Mouse (Mus musculus) neural tube, embryonic 10.5 days (tissue): ENCODE measurements around the gene Banp.

Experiments
- DNase-seq: peaks from one replicate; pipeline ENCODE4 v3.0.0-alpha.2; 2017; ENCODE audit warnings: low spot score; ENCODE audit errors: extremely low spot score

Banp gene

DNA sequence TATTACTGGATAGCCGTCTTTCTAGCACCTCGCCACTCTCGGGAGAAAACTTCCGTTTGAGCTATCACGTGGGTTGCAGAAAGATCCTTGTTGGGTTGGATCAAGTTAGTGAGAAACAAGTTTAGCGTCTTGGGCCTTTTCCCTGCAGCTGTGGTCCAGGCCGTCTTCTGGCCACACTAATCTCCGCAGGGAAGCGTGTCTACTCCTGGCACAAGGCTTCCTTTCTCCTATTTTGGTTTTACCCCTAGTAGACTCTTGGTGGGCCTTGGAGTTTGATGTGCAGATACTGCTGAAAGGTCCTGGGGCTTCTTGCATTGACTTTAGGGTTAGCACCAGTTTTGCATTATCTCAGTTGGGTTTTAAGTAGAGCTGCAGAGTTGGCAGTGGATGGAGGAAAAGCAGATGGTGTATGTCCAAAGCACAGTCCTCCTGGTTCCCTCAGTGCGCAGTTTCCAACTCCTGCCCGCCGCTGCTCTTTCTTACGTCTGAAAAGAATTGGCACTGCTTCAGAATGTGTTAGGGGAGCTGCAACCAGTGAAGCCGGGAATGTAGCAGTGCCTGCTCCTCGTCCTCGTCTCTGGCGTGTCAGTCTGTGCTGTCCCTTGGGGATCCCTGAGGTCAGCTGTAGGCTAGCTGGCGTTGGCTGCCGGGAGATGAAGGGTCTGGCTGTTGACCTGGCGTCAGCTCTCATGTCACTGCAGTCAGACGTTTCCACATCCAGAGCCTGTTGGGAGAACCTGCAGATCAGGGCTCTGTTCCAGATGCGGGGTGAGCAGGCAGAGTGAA, 68.7 kb downstream of the Banp start:
- DNase-seq = no peak

DNA sequence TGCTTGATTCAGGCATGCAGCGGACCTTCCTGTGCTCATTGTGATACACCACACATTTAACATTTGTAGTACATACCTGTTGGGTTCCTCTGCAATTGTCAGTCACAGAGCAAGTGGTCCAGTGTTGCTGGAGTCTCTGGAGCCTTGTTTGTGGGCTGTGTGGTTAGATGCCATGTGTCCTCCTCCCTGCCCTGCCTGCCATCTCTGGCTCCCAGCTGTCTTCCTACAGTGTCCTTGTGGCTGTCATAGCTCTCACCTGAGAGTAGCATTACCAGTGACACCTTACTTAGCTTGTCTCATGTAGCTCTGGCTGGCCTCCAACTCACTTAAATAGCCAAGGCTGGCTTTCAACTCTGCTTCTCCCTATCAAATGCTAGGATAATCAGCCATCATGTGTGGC, 69.6 kb downstream of the Banp start:
- DNase-seq = no peak

DNA sequence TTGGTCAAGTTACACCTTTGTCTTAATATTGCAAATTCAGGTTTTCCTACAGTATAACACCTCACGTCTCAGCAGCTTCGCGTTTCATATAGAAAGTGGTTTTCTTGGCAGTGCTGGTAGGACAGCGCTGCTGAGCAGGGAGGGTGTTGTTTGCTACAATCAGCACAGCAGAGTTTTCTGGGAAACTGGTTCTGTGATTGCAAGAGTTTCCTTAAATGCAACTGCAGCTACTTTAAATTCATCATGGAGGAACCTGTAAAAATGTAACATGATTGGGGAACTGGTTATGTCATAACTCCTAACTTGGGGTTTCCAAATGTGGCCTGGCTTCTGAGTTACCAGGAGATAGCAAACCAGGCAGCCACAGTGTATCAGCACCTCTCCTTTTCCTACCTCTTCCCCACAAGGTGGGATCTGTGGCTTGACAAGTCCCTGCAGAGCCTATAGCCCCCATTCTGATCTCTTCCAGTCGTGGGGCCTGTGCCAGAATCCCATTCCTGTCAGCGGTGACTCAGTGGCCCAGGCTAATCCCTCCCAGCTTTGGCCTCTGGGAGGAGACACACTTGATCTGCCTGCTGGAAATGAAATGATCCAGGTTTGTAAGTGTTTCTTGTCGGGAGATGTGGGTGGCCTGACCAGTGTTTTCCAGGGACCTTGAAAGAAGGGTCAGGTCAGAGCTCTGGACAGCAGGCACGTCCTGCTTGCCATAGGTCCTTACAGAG, 70.7 kb downstream of the Banp start:
- no peak for DNase-seq

DNA sequence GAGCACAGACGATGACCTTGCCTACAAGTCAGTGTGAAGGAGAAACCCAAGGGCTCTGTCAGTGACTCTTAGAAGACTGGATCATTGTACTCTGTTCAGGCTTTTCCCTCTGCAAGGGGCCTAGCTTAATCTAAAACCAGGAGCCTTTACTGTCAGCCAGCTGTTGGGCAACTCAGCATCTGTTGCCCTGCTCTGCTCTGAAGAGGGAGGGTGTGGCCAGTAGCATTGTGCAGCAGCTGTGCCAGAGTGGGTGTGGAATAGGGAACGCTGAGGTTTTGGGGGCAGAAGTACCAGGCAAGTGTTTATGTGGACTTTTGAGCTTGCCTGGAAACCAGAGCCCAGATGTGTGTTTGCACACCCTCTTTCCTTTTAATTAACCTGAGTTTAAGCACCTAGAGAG, 72.2 kb downstream of the Banp start:
- no peak for DNase-seq

DNA sequence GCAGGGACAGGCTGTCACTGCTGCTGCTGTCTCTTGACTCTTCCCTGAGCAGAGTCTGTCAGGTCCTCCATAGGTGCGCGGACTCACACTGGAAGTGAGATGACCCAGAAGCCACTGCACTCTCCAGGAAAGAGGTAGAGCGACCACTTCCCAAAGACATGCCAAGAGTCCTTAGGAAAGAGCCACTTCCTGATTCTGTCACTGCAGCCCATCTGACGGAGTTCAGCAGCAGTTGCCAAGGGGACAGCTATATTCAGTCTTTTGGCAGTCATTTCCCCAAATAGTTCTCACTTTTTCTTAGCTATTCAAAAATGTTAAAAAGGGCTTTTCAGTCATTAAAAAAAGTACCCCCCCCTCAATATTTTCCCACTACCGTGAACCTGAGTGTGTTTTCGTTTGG, 72.7 kb downstream of the Banp start:
- no peak for DNase-seq

DNA sequence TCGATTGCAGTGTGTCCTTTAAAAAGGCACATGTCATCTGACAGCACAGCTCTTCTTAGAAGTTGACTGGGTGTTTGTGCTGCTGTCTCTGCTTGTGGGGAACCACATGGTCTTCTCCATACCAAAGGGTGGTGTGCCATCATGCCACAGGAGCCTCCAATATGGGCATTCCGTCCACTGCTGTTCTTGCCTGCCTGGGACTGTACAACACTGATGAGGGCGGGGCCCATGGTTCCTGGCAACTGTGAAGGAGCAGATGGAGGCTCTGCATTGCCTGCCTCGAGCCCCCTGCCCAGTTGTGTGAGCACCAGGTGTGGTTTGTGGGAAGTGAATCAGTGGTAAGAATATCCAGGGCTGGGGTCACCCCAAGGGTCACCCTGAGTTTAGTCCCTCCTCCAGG, 73.2 kb downstream of the Banp start:
- no peak for DNase-seq

DNA sequence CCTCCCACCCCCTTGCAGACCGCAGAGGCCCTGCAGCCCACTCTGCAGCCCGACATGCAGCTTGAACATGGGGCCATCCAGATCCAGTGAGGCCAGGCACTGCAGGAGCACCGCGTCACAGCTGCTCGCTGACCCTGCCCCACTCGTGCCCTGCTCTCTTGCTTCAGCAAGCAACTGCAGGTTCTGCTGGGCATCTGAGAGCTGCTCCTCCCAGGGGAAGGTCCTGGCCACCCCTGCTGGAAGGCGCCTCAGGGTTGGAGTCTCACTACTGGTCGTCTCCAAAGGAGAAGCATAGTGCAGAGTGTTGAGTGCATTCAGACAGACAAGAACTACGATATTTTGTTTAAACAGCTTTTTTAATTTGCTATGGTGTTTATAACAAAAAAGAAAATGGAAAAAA, 76.0 kb downstream of the Banp start:
- no peak for DNase-seq

DNA sequence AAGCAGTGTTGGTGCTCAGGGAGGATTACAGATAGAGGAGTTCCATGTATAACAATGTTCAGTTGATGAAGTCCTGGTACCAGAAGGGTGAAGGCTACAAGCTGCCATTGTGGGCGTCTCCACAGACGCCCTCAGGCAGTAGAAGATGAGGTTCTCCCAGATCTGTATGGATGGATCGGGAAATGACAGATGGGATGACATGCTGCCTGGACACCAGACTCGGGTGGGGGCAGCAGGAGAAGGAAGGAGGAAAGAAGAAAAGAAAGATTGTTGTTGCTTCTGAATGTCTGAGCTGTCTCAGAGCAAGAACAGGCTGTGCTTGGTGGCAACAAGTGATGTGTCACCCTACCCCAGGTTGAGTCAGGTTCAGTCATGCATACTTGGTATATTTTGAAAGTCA, 78.6 kb downstream of the Banp start:
- no peak for DNase-seq

DNA sequence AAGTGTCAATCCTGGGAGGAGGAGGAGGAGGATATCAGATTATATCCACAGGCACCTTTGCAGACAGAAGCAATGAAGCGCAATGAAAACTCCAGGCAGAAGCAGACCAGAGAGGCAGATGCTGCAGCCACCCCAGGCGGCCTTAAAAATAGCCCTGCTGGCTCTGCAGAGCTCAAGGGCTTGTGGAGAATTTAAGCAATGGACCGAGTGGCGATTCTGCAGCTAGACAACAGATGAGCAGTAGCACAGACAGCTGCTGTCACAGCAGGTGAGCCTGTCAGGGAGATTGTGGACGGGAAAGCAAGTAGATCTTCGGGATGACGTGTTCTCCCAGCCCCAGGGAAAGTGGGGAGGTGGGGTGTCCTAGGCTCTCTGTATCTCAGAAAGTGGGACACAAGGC, 81.4 kb downstream of the Banp start:
- DNase-seq = no peak

DNA sequence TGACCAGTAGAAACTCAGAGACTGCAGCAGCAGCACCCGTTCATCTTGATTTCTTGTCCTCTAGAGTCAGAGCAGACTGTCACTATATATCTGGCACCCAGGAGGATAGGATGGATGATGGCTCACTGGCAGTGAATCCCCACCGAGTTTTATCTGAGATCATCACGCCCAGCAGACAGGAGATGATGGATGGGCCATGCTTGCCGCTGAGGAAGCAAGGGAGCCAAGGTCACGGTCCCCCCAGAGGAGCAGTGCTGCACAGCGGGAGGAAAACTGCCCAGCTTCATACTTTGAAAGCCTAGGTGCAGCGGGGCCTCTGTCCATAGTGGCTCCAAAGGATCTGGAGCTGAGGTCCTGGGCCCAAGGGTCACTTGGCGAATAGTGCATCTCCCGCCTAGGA, 83.2 kb downstream of the Banp start:
- peak; percentile 41 for DNase-seq

DNA sequence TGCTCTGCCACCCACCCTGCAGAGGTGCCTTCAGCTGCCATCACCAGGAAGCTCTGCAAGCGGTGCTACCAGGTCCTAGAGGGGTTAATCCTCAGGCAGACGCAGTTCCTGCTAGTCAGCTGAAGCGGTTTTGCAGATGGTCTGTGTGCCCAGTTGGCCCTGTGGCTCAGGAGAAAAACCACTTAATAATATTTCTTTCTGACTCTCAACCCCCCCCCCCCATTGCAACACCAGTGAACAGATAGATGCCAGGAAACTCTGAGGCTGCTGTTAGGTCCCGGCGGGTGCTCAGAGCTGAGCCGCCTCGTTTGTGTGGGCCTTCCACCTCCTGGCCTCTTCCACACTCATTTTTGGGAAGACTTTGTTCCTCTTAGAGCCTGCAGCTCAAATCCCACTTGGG, 86.0 kb downstream of the Banp start:
- no peak for DNase-seq

DNA sequence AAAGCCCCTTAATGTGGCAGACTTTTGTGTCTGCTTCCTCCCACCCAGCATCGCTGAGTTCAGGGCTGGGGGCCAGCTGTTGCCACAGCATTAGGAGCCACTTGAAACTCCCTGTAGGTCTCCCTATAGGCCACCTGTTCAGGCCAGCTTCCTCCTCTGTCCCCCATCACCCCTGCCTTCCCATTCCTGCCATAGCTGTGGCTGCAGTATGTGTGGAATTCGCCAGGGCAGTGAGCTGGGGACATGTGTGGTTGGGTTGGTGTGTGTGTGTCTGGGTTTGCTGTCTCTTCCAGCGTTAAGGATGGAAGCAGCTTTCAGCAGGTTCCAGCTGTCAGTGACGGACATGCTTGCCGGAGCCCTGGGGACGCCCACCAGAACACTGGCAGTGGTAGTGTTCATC, 86.8 kb downstream of the Banp start:
- DNase-seq = no peak

DNA sequence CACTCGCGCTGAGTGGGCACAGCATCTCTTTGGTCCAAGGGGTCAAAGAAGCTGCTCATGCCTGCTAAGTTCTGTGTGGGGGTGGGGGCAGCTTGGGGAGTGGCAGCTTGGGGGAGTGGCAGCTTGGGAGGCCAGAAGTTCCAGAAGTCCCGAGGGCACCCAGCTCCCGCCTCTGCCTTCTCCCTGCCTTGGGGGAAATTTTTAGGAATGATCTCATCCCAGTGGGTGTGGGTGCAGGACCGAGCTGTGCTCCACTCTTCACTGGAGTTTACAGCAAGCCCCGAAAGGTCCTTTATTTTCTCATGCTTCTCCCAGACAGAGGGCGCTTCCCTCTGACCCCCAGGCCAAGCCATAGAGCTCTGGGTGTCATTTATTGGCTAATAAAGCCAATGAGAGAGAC, 87.7 kb downstream of the Banp start:
- DNase-seq = no peak

DNA sequence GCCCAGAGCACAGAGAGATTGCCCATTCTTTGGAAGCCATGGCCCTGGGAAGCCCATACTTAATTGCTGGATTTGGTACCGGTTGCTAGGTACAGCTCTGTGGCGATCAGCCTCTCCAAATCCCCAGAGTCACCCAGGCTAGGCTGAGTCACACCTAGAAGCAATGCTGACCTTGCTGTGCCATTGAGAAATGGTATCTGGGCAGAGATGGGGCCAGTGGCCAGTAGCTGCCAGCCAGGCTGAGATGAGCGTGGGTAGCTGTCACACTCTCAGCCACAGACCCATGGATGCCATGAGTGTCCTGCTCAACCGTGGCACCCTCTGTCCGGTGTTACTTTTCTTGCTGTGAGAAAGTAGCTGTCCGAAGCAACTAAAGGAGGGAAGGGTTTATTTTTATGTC, 88.5 kb downstream of the Banp start:
- no peak for DNase-seq

DNA sequence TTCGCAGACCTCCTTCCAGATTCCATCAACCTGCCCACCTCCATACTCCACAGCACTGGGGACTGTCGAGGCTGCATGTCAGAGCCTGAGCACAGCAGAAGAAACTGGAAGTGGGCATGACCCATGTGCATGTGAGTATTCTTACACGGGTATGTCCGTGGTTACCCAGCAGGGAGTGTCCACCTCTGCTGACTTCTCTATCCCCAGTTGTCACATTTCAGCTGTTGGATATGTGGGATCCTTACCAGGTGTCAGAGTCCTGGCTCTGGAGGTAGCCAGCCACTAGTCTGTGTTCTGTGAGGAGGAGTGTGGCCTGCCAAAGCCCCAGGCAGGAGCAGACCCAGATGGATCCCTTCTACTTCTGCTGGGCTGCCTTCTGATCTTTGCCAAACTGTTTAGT, 89.9 kb downstream of the Banp start:
- no peak for DNase-seq

DNA sequence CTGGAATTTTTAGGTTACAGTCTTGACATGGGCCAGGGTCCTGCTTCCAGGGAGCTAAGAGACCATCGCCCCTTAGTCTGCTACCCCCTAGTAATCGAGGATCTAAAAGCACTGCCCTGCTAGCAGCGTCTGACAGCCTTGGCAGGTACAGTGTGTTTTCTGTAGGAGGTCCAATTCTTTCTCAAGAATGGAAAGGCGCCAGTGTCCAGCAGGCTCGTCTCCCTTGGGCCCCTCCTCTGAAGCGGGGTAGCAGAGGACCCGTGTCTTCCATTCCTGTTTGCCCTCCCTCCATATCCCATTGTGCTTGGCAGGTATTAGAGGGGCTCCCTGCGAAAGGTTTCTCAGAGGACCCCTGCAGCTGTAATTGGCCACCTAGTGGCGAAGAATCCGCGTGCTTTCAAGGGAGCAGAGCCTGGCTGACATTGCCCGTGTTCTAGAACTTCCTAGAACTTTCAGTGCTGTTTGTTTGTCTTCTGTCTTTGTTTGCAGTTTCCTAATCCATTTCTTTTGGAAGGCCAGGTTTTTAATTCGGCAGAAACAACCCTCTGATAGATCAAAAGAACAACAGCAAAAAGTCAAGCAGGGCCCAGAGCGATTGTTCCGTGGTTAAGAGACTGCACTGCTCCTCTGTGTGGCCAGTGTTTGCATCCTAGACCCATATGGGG, 97.8 kb downstream of the Banp start:
- DNase-seq = no peak

DNA sequence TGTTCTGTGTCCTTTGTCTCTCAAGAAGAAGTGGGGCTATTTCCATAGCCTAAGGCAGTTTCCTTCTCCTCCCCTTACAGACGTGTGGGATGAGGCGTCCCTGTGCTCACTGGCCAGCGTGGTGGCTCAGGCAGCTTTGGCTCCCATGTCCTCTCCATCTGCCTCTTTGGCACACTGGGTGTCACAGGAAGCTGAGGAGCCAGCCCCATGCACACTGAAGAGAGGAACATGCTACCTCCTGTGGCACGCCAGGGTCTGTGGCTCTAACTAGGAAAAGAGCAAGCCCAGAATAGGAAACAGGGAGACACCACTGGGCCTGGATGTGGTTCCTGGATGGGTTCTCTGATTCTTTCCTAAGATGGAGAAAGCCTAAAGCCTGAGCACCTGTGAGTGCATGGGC, 99.7 kb downstream of the Banp start:
- no peak for DNase-seq

DNA sequence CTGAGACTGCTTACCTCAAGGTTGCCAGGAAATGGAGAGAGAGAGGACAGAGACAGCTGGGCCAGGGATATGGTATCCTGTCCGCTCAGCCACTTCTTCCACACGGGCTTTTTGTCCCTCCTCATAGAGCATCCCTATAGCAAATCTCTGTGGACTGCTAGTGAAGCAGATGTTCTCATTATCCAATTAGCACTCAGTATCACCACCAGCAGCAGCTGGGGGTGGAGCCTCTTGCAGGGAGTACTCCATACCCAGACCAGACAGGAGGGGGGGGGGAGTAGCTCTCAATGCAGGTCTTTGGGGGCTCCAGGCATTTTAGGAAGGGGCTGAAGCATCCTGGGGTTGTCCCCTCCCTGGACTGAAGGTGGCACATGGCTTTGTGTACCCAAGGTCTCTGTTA, 100.4 kb downstream of the Banp start:
- DNase-seq = no peak

DNA sequence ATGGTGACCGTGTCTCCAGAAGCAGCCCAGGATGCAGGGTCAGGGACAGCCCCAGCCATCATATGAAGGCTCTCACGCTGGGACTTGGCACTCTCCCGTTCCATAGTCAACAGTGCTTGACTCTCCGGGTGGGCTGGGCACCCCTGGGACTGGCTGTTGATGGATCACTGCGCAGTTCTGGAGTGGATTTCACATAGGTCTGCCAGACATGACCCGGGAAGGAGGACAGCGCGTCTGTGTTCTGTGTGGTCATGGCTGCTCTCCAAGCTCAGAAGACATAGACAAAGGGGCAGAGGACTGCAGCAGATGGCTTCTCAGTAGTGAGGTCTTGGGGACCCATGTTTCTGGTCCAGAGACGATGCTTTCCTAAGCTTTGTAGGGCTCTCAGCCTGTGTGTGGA, 101.1 kb downstream of the Banp start:
- no peak for DNase-seq

DNA sequence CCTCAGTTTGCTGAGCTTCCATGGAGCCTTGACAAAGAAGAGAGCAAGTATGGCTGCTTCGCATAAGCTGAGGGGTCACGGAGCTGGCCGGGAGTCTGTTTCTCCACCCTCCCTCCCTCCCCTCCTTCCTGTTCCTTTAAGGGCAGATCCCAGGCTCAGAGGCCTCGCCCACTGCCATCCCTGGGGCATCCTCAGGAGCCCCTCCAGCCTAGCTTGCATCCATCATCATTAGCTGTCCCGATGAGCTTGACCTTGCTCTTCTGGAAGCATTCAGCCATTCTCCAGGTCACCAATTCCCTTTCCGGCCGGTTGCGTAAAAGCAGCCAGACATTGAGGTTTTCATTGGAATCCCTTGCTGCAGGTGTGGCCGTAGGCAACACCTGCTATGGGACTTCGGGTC, 105.8 kb downstream of the Banp start:
- peak; percentile 42 for DNase-seq

DNA sequence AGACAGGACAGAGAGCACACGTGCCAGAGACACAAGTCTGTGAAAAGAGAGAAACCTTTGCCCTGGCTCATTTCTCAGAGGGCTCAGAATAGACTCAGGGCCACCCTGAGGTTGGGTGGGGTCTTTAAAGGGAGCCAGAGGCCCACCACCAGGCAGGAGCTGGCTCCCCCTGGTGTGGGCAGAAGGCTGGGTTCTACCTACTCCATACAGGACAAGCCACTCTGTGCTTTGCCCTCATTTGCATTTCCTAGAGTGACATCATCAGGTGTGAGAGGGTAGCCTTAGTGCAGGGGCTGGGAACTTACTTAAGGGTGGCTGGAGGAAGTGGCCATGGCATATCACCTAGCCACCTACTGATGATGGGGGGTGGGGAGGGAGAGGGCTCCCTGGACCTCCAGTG, 106.6 kb downstream of the Banp start:
- DNase-seq = no peak

DNA sequence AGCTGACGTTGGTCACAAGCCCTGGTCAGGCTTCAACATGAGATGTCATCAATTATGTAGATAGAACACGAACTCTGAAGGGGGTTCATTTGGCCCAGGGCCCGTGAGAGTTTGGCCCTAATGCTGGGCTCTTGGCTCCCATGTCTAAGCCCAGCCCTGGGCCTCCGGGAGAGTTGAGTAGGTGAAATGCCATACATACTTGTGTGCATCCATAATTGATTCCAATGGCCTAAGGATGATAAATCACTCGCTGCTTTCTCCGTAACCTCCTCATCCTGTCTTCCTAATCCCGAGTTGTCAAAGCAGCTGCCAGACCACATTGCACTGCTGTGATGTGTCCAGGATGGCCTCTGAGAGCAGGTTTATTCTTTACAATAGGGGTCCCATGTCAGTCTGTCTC, 107.3 kb downstream of the Banp start:
- no peak for DNase-seq

DNA sequence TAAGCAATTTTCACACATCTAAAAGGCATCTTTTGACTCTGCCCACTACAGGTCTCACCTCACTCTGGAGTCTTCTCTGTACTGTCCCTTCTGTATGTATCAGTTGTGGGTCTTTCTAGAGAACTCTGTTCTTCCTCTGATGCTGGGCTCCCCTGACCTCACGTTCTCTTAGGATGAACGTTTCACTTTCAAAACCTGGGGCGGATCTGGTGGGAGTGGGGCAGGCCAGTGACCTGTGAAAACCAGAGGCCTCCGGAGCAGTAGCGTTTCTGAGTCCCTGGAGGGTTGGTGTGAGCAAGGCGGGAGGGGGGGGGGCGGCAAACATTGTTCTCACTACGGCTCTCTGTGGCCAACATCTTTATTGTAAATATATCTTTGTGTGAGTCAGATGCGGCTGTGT, 109.0 kb downstream of the Banp start:
- no peak for DNase-seq
